Mouse (Mus musculus) erythroid progenitor cell, adult 5-6 weeks (primary cell): ENCODE results near the gene Dnajb12. TPM values are rescaled to one million over a fixed set of nuclear protein-coding genes. Genes with fewer than 3 reads are reported as not detected.

Experiments used
- ATAC-seq: replicated peaks from 2 replicates; pipeline ENCODE4 v1.8.0; 2016; ENCODE audit warnings: moderate number of reproducible peaks, mild to moderate bottlenecking, moderate TSS enrichment, inconsistent platforms; ENCODE audit not compliant: poor library complexity, low FRiP score, severe bottlenecking
- total RNA-seq, 2 experiments: library from RNA; stranded (forward) in 1 of 2; stranded (reverse) in 1 of 2; fragments of 150-400 nt in 1 of 2; fragments of 186-747, 209-891 nt in 1 of 2; gene quantifications; 2 replicates each; pipeline versions ENCODE4 v1.2.3 to v1.2.4; 2015 to 2017; ENCODE audit warnings: low replicate concordance in 2 of 2

Gene Dnajb12
- total RNA-seq, 2 experiments from 2014 or later, result 27.2 to 30.4 TPM

- ATAC-seq, result peak; percentile 68
Observed at GRCm38 (mm10) chr10:59894251-59895160, 15.2 kb downstream of the Dnajb12 start.

DNA sequence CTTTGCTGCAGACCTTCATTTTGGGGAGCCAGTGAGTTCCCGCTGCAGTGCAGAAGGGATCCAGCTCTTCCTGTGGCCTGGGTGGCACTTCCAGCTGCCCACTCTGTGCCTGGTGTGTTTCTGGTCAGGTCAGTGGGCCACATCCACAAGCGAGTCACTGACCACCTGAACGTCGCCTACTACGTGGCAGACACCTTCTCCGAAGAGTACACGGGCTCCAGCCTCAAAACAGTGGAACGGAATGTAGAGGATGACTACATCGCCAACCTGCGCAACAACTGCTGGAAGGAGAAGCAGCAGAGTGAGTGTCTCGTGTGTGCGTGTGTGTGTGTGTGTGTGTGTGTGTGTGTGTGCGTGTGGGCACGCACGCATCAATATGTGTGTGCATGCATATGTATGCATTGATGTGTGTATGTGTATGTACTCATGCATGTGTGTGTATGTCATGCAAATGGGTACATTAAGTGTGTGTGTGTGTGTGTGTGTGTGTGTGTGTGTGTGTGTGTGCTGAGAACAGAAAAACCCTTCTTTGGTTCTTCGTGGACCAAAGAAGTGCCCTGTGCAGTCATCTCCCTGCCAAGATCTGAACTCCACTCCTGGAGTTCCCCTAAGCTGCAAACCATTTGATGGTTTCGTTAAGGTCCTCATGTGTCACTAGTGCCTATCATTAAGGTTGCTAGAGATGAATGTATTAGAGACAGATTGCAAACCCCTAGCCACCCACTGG, 16.3 kb downstream of the Dnajb12 start:
- ATAC-seq, result no peak

- ATAC-seq, result no peak
Observed at GRCm38 (mm10) chr10:59896211-59896610, 16.9 kb downstream of the Dnajb12 start.

DNA sequence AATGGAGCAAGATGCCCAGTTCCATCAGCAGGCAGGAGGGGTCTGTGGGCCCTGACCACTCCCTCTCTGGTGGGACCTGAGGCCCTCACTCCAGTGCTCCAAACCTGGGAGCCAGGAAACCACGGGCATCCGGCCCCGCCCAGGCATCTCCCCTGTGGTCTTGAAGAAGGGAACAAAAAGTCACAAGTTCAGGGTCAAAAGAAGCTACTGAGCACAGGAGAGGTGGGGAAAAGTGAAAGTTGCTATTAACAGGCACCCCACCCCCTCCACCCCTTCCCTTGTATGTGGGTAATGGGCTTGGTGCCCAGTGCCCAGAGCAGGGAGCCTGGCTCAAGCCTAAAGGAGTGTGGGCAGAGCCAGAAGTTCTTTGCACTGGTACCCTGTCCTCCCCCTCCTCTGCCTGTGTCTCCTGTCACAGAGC, 17.6 kb downstream of the Dnajb12 start:
- no peak for ATAC-seq

DNA sequence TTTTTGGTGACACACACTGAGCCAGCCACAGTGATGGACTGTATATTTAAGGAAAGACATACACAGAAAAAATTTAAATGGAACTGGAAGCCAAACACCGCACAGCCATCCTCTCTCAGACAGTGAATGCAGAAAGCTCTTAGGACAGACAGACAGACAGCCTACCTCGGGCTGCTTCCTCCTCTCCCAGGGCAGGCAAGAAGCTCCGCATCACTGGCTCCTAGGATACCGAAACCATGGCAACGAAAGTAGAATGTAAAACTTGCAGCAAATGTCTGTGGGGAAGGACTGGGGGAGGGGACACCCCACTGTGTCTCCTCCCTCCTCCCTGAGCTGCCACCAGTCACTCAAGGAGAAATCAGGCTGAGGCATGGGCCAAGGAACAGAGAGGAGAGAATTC, 18.2 kb downstream of the Dnajb12 start:
- ATAC-seq, result no peak

- no peak for ATAC-seq
Observed at GRCm38 (mm10) chr10:59898180-59898778, 18.9 kb downstream of the Dnajb12 start.

GRCm38 (mm10) chr10:59898935-59899334, 19.6 kb downstream of the Dnajb12 start:
- ATAC-seq, result peak; percentile 58

DNA sequence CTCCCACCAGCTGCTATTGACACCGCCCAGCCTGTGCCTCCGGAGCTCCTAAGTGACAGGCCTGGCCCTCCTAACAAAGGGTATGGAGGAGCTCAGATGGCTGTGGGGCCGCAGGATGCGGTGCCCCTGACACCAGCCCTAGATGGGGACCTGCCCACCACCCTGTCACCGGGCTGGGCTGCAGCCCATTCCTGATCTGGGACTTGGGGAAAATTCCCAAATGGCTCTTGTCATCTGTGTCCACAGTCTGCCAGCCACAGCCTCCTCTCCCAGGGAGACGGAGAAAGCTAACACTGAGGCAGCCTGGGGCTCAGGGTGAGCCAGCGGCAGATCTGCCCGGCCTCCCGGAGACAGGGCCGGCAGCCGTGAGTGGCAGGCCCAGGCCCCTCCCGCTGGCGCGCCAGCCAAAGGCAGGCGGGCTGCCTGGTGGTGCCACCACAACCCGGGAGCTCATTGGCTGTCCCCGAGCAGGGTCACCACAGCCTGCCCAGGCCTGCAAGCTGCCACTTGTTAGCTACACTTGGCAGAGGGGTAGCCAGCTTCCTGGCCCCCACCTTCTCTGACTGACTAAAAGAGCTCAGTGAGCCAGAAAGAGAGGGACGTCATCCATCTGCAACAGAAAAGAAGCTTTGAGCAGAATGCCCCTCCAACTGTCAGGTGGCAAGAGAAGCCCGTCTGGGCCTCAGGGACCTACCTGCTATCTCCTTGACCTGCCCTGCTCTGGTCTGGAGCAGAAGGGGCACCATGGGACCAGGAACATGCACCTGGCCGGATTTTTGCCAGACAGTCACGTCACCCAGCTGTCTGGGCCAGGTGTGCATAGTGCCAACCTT, 20.2 kb downstream of the Dnajb12 start:
- ATAC-seq, result peak; percentile 82

GRCm38 (mm10) chr10:59900174-59900435, 20.7 kb downstream of the Dnajb12 start:
- ATAC-seq, result no peak

- no peak for ATAC-seq
Observed at GRCm38 (mm10) chr10:59900939-59901338, 21.6 kb downstream of the Dnajb12 start.

GRCm38 (mm10) chr10:59901463-59901862, 22.1 kb downstream of the Dnajb12 start:
- ATAC-seq, result no peak

- ATAC-seq, result no peak
Observed at GRCm38 (mm10) chr10:59901986-59902605, 22.7 kb downstream of the Dnajb12 start.

GRCm38 (mm10) chr10:59902606-59902990, 23.2 kb downstream of the Dnajb12 start:
- ATAC-seq, result no peak

GRCm38 (mm10) chr10:59903170-59903569, 23.8 kb downstream of the Dnajb12 start:
- no peak for ATAC-seq

GRCm38 (mm10) chr10:59907080-59907609, 27.8 kb downstream of the Dnajb12 start:
- ATAC-seq, result no peak

- ATAC-seq, result 0 out of 2 replicates have a peak, but pooled peaks have one; percentile 48
Observed at GRCm38 (mm10) chr10:59907695-59908299, 28.4 kb downstream of the Dnajb12 start.

DNA sequence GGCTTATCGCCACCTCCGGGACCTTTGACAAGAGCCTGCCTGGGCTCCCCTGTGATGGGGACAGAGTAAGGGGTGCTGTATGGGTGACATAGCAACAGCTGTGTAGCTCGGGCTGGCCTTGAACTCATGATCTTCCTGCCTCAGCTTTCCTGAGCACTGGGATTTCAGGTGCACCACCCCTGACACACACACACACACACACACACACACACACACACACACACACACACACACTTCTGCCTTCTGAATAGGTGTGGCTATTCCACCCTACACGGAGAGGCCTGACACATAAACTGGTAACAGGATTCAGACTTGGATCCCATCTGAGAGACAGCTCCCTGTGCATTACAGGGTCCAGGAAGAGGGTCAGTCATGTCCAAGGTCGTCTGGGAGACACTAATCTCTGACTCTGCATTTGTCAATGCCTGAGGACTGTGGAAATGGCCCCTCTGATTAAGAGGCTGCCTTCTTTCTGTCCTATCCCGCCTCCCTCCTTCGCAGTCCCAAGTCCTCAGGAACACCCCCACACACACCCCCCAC, 29.5 kb downstream of the Dnajb12 start:
- no peak for ATAC-seq

DNA sequence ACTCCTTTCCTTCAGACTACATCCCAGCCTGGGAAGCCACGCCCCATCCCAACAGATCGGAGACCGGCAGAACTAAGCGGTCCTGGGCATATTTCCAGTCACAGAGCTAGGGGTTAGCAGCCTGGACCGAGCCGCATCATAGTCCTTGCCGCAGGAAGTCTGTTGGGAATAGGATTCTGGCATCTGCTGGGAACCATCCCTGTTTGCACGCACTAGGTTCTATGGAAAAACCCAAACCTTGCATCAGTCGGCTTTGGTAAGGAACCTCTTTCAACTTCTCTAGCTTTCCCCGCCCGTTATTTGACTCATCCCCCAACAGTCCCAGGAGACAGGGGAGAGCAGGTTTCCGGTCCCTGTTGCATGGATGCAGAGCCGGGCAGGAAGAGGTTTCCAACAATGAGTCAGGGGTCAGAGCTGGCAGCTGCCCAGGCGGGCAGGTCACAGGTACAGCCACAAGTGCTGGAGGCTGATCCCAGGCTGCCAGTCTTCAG, 30.0 kb downstream of the Dnajb12 start:
- no peak for ATAC-seq
